Mouse (Mus musculus) left cerebral cortex, postnatal 36 days (tissue): ENCODE data around the gene Tmx2. TPM values are rescaled to one million over a fixed set of nuclear protein-coding genes. Genes with fewer than 3 reads are reported as not detected.
"Not testable (repeated sequence)": the region's sequence is repeated elsewhere in the genome, so short reads cannot be mapped to it uniquely, and the experiment has no call there.

Experiments
- DNase-seq, 2 experiments: peaks; one replicate each; pipeline ENCODE4 v3.0.0; 2021 to 2022; ENCODE audit warnings: low spot score in 2 of 2, mixed read lengths in 1 of 2
- intact Hi-C: fragments of 180-260 bp; cut with DNase I; formaldehyde crosslinking; loops from one replicate; pipeline ENCODE4 v1.15.1; 2025
- total RNA-seq, 2 experiments: library from RNA; stranded (reverse); gene quantifications; 2 replicates each; pipeline ENCODE4 v1.2.3; 2021

Tmx2 gene
- total RNA-seq, 2 experiments from 2014 or later: 223 to 252 TPM

DNA sequence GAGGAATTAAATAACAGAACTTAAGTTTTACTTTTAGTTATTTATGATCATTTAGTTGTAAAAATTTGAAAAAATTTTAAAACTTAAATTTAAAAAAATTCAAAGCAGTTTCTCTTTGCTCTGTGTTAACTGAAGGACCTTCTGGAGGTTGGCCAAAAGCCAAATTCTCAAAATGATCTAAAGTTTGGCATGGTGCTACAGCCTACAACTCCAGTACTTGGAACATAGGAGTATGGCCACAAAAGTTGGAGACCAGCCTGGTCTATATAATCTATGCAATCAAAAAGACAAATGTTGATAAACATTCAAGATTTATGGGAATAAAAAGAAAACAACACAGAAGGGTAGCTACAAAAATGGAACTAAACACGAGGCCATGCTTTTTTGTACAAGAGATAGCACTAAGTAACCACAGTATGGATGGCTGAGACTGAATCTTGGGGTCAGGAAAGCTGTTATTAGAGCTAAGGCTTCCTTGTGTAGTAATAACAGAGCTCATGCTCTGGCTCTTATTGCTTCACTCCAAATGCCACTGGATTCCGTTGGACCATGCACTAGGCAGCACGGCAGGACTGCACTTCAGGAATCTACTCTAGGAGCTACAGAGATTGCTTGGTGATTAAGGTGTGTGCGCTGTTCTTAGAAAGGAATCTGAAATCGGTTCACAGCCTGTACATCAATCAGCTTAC is 16.2 kb upstream of the Tmx2 start:
- no peak for DNase-seq
- intact Hi-C loops: no loop called here

DNA sequence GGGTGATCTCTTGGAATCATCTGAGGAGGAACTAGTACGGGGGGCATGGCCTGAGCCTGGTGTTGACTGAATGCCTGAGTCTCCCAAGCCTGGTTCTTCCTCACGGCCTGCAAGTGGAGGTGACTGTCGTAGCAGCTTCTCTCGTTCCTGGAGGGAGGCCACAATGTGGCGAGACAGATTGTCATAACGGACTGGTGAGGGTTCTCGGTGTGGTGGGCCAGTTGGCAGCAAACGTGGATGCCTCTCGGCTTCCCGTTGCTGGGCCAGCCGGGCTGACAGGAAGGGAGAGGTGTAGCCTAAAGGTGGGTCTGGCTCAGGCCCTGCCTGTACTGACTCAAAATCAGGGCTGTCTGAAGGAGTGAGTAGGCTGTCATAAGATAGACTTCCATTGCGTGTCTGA is 11.1 kb upstream of the Tmx2 start:
- no peak for DNase-seq
- intact Hi-C loops: no loop called here

DNA sequence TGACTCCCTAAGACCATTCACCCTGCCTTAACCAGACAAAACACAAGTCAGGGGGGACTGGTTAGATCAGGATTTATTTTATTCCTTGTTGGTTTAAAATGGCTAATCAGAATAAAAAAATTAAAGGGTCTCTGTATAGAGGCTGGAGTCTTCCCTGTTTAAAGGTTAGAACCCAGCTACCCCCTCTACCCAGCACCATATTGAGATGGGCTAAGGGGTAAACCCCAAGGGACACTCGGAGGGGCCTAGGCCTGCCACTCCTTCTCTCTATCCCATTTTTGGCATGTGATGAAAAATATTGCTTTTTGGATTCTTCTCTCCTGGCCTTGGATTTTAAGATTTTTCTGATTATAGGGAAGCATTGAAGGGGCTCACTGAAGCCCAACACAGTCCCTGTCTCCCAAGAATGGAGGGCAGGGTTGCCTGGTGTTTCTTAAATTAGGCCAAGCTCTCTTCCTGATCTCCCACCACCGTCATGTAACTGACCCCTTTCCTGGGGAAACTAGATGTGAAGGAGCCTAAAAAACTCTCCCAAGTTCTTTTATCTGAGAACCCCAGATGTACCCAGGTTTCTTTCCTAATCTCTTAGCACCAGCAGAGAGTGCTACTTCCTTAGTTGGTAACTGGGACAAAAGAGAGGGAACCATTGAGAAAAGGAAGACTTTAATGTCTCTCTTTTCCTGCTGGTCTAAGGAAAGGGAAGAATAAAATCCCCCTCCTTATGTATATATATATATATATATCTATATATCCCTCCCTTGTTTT is 9.3 kb upstream of the Tmx2 start:
- no peak for DNase-seq
- intact Hi-C loops: no loop called here

DNA sequence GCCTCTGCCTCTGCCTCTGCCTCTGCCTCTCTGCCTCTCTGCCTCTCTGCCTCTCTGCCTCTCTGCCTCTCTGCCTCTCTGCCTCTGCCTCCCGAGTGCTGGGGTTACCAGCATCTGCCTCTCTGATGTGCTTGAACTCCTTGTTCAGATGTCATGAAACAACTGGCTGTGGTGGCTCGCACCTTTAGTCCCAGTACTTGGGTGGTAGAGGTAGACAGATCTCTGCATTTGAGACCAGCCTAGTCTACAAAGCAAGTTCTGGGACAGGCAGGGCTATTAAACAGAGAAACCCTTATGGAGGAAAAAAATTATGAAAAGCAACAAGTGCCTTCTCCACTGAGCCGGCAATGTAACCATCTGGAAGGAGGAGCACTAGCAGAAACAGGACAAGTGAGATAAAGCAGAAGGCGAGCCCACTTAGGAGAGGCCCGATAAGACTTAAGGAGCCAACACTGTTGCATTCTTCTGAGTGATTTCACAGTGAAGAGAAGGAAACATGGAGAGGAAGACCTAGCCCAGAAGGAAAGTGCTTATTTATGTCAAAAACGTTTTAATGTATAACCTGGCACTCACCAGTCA is 3.8 kb upstream of the Tmx2 start:
- intact Hi-C loops: no loop called here
- DNase-seq: no peak

DNA sequence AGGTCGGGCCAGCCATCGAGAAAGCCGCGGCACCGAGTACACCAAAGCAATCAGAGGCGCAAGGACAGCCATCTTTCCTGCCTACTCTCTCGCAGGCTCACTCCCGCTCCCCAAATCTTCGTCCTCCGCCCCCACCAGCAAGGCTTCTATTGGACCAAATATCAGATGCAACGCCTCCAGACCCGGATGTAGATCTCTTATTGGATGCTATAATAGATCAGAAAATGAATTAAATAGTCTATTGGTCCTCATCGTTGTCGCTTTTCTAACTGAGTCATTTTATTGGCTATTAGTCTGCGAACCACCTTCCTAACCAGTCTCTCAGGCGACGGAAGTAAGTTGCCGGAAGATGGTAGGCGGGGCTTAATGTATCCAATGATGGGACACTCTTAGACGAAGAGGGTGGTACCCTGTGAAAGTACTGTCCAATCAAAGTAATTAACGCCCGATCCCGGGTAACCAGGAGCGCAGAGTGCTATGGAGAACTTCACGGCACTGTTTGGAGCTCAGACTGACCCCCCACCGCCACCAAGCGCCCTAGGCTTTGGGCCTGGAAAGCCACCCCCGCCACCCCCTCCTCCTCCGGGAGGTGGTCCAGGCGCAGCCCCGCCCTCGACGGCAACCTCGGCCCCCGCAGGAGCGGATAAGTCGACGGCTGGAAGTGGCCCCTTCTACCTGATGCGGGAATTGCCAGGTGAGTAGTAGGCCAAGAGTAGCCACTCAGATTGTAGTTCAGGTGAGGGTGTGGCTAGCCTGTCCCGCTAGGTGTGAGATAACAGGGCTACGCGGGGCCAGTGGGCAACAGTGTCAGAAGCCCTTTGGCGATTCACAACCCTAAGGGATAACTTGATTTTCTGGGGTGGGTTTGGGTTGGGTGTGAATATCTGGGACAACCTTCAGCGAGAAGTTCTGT is 716 bp downstream of the Tmx2 start, which contains the start of the genes Gm28635 and Med19:
Gene Gm28635, minus strand, starts transcription at position 74 of the 913 bp plus-strand sequence.
Gene Med19, plus strand, starts transcription at position 435 of the 913 bp plus-strand sequence.
- intact Hi-C loops: loop anchor here (5.0 kb wide), 1 partner anchor 34 kb away; no protein-coding TSS in a partner anchor
- peak; percentile 89 to 90 for DNase-seq

DNA sequence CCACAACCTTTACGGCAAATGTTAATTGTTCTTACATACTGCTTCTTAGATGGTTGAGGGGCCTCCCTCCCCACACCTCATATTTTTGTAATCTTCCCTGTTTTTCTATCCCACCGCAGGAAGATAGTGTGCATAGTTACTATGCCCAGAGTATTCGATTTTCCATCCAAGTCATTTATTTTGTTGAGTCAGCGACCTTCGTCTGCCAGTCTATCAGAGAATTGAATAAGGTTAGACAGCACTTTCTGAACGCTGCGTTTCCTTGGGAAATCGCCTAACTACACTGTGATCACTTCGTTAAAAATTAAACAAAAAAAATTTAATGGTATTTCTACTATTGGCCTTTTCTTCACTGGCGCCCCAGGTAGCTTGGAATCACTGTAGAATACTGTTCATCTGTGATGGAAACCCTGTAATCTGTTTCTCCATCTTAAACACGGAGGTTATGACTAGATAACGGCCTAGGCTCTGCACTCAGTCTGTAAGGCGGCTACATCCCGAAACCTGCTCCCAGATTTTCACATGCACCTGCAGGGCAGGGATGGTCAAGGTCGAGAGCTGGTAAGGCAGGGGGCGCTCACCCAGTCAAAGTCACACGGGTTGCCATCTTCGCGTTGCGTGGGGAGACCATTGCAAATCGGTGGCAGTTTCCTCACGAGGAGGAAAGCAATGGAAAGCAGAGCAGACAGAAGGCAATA is 1.5 kb downstream of the Tmx2 start:
- no peak for DNase-seq
- intact Hi-C loops: loop anchor here (5.0 kb wide), 1 partner anchor 35 kb away; no protein-coding TSS in a partner anchor

DNA sequence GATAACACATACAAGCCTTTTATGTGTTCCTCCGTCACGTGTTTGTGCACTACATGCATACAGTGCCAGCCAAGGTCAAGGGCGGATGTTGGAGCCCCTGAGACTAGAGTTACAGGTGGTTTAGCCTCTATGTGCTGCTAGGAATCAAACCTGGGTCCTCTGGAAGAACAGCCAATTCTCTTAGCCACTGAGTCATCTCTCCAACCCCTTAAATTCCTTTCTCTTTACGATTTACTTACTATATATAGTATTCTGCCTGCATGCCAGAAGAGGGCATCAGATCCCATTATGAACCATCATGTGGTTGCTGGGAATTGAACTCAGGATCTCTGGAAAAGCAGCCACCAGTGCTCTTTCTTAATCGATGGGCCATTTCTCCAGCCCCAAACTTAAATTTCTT is 7.4 kb downstream of the Tmx2 start:
- DNase-seq, intact Hi-C loops: not testable (repeated sequence)

DNA sequence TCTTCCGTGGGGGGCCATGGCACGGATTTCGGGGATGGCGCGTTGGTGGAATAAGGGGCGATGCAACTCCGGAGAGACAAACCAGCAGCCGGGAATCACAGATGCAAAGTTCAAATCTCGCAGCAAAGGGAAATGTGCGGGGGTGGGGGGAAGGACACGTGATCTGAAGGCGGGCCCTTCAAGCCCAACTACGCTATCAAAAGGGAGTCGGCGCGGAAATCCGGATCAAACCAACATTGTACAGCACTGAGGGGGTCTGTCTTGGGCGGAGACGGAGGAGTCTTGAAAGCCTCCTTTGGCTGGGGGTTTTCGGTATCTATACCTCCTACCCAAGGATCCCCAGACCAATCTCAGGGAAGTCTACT is 8.4 kb downstream of the Tmx2 start, which contains the start of gene Selenoh:
Gene Selenoh, minus strand, starts transcription at position 202 of the 365 bp plus-strand sequence.
- peak; percentile 83 to 85 for DNase-seq
- intact Hi-C loops: no loop called here

DNA sequence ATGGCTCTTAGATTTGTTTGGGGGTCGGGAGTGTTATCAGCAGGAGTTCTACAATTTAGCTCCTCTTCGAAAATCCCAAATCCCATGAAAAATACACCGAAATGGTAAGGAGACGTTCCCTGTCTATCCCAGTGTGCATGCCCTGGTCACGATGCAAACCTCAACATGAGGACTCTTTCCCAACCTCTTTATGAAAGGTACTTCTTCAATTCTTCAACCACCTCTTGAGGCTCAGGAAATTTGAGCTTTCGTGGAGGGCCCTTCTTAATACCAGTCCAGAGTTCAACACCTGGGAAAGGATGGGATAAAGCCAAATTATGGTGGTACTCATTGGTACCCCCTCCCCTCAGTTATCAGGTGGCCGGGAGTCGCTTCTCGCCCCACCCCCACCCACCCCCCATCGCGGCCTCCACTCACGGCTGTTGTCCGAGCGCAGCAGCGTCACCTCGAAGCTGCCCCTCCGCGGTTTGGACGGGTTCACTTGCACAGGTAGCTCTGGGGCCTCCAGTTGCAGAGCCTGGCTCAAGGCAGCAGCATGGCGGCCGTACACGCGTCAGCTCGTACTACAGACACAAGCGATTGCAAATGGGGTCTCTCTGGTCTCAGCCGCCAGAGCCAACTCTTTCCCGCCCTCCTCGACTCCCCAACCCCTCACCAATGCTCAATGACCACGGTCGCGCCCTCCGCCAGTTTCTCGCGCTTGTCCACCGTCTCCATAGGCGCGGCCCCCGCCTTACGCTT is 8.9 kb downstream of the Tmx2 start:
- intact Hi-C loops: no loop called here
- DNase-seq: no peak

DNA sequence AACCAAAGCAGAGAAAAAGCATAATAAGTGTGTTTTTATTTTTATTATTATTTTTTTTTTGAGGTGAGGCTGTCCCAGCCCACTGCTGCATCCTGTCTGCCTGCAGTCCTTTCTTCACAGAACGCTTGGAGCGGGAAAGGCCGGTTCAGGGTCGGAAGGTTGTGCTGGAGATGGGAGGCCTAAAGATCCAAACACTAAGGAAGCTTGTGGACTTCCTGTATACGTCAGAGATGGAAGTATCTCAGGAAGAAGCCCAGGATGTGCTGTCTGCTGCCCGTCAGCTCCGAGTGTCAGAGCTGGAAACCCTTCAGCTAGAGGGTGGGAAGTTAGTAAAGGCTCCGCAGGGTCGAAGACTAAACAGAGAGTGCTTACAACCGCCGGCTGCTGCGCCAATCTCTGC is 12.9 kb downstream of the Tmx2 start:
- no peak for DNase-seq
- intact Hi-C loops: no loop called here

DNA sequence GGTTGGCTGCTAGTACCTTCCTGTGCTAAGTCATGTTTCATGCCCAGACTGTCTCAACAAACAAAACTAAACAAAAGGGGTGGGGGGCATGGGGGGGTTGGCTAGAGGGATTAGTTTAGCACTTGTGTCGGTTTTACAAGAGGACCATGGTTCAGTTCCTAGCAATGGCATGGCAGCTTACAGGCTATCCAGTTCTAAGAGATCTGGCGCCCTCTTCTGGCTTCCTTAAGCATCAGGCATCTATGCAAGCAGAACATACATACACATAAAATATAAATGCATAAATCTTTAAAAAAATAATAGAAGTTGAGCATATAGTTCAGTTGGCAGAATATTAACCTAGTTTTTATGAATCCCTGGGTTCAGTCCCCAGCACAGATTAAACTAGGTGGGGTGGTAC is 16.1 kb downstream of the Tmx2 start:
- intact Hi-C loops: no loop called here
- no peak for DNase-seq

DNA sequence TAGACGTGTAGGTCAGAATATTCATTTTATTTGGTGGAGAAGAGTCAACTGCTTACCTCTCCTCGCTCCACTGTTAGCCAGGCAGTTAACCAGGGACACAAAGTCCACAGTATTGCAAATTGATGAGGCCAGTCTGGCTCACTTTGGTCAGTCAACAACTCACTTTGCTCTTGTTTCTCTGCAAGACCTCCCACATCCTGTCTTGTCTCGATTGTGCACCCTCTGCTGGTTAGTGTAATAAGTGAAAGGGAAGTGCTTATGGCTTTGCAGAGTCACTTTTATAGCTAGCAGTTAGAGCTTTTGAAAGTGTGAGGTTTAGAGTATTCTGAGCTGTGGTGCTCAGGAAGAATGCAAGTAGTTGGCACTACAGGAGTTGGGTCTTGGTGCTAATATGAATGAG is 18.7 kb downstream of the Tmx2 start:
- intact Hi-C loops: loop anchor here (2.0 kb wide), 1 partner anchor 205 kb away; no protein-coding TSS in a partner anchor
- no peak for DNase-seq

DNA sequence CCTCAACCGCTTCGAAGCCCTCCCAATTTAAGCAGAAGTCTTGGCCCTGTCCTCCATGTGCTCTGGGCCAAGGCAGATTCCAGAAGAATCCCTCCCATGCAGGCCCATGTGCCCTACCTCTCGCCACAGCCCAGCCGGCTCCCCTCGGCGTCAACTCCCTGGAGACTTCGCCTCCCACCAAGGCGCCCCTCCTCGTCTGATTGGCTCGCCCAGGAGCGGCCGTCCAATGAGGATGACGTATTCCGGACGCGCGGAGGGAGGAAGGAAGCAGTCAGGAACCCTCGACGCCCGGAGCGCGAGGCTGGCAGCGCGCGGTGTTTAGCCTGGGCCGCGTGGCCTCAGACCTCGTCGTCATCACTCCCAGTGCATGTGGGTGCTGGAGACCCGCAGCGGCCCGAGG is 20.1 kb downstream of the Tmx2 start, which contains the start of gene Btbd18:
Gene Btbd18, plus strand, starts transcription at position 274 of the 400 bp plus-strand sequence.
- intact Hi-C loops: no loop called here
- no peak for DNase-seq

DNA sequence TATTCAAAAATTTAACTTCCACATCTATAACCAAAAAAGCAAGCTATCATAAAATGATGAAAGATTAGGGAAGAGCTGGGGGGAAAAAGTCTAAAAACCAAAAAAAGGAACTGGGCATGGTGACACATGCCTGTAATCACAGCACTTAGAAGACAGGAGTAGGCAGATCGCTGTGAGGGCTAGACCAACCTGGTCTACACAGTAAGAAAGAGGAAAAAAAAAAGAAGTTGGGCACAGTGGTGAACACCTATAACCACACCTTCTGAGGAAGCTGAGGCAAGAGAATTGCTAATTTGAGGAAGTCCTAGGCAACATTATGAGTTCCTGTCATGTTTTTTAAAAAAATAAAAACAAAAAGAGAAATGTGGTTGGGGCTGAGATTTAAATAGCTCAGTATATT is 23.1 kb downstream of the Tmx2 start:
- no peak for DNase-seq
- intact Hi-C loops: no loop called here

DNA sequence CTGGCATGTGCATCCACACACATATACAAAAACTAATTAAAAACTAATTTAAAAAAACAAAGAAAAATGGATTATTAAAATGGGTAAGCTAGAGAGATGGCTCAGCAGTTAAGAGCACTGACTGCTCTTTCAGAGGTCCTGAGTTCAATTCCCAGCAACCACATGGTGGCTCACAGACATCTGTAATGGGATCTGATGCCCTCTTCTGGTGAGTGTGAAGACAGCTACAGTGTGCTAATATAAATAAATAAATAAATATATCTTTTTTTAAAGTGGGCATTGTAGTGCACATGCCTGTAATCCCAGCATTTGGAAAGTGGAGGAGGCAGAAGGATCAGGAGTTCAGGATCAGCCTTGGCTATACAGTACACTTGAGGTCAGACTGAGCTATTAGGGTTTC is 25.6 kb downstream of the Tmx2 start:
- no peak for DNase-seq

DNA sequence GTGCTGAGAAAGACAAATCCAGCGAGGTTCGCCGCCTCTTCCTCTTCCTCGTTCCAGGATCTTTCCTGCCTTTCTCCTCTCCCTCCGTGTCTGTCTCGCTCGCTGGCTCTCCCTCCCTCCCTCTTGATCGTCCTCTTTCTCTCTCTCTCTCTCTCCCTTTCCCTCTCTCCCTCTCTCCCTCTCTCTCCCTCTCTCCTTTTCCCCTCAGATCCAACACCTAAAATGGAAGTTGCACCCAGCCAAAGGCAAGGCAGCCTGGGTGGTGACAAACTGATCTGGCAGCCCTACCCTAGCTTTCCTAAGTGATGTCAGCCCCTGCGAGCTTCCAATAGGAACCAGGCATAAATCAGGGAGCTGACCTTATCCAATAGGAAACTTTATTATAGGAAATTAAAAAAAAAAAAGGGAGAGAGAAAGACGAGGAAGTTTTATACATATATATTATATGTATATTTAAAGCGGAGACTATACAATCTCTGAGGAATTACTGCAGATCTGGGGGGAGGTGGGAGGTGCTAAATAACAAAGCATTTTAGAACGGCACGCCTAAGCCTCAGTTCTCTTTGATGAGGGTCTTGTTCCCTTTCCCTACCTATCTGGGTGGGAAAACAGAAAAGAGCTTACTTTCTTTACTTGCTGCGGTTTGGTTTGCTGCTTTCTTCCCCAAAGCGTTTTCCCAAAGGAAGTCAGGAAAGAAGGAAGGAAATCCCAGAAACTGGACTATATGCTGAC is 28.3 kb downstream of the Tmx2 start, which contains the start of gene Ctnnd1:
Gene Ctnnd1, minus strand, starts transcription at position 302 of the 732 bp plus-strand sequence.
- peak; percentile 85 to 88 for DNase-seq
- intact Hi-C loops: loop anchor here (5.0 kb wide), 1 partner anchor 33 kb away; no protein-coding TSS in a partner anchor

More for the DNA sequence above, 25.6 kb downstream of the Tmx2 start:
- intact Hi-C loops: loop anchor here (5.0 kb wide), 1 partner anchor 36 kb away; no protein-coding TSS in a partner anchor

DNA sequence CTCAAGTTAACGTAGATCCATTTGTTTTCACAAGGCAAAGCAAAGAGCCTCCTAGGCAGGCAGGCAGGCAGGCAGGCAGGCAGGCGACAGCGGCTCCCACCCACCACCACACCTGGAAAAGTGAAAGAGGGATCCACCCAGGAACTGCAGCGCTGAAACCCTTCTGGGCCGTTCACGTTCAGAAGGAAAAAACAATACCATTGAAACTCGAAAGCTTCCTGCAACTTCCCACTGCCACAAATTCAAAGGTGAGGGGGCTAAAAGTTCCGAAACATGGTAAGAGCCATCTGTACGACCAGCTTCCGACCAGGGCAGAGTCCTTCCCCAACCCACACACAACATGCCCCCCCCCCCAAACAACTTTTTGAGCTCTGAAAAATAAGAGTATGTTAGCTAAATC is 29.3 kb downstream of the Tmx2 start:
- intact Hi-C loops: loop anchor here (2.0 to 5.0 kb wide), 2 partner anchors 15 to 32 kb away; no protein-coding TSS in a partner anchor
- no peak for DNase-seq
